Mouse (Mus musculus): Measurements from ENCODE around the gene Antxr1.

DNA sequence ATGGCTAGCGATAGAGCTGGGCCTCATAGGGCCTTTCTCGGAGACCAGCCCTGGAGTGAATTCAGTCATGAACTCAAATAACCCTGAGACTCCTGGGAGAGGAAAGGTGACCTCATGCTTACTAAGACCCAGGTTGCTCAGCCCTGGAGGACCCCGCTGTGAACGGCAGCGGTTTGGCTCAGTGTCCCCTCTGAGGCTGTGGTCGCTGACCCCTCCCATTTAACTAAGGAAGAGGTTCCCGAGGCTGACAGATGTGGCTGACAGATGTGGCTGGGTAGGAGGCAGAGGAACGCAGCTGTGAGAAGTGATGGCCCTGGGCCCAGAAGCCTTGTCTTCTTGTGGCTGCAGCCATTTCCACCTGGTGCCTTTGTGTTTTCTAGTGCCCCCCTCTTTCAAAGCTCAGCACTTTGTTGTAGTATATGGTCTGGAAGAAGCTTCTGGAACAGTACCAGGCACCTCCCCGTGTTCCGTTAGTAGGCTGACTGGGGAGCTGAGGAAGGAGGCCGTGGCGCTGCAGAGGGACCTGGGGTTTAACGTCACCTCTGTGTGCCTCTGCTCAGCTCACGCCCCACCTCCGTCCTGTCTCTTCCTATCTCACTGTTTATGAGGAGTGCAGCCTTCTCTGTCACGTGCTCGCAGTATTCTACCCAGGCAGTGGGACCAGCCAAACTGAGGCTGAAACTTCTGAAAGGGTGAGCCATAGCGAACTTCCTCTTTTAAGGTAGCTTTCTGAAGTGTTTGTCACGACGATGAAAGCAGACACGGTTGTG is 183.0 kb downstream of the Antxr1 start:
- TF ChIP-seq CTCF (IDR thresholded peaks at IDR 0.05), result no peak
- TF ChIP-seq POLR2A (IDR thresholded peaks at IDR 0.05; ENCODE audit: insufficient read depth, low read depth, low read length), result no peak
